Mouse (Mus musculus) heart, postnatal 0 days (tissue): ENCODE measurements around the gene Arhgef12.

Experiments used
- CTCF ChIP-seq: IDR thresholded peaks from 2 replicates; pipeline ENCODE4 v1.5.1; 2016; ENCODE audit warnings: antibody characterized with exemption, control low read depth, low read depth
- EP300 ChIP-seq: IDR thresholded peaks from 2 replicates; pipeline ENCODE4 v1.6.1; 2016; ENCODE audit warnings: antibody characterized with exemption, low read depth

DNA sequence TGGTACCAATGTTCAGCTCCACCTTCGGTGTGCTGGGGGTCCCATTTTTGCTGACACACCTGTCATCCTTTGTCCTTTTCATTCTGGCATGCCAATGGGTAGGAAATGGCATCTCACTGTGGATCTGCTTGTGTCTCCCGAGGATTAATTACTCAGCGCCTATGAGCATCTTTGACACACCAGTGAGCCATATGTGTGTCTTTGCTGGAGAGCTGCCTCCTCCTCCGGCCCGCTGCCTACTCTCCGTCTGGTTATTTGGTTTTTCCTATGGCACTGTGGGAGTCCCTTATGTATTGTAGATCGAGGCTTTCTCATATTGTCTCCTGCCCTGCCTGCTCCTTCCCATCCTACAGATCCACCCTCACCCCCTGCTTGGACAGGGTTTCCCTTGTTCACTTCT, 189.1 kb downstream of the Arhgef12 start:
- no peak for TF ChIP-seq CTCF
- no peak for TF ChIP-seq EP300
